Mouse (Mus musculus) limb, embryonic 14.5 days (tissue): ENCODE results near the gene Ssbp3. TPM values are rescaled to one million over a fixed set of nuclear protein-coding genes. Genes with fewer than 3 reads are reported as not detected.
A peak's percentile ranks its signal among the peaks of the same experiment; 100 is the strongest.

Experiments used
- ATAC-seq: fragments of 200-750 bp; cut with Nextera tagmentation; 2 replicates; pipeline ENCODE4 v1.8.0; 2017; ENCODE audit warnings: low read depth, moderate number of reproducible peaks, moderate TSS enrichment; ENCODE audit not compliant: low FRiP score
- DNase-seq: peaks from one replicate; pipeline ENCODE4 v3.0.0-alpha.2; 2015; ENCODE audit warnings: low spot score
- H3K27ac ChIP-seq: fragments of 300-500 bp; sonication (generic); replicated peaks from 2 replicates; pipeline ENCODE4 v1.5.1; 2014; ENCODE audit warnings: low read depth, mild to moderate bottlenecking, low read length, moderate library complexity, mixed read lengths
- H3K27me3 ChIP-seq: fragments of 300-500 bp; sonication (generic); 2 replicates; pipeline ENCODE4 v1.6.1; 2014; ENCODE audit warnings: low read length, mixed read lengths; ENCODE audit not compliant: control insufficient read depth, insufficient read depth
- H3K36me3 ChIP-seq: fragments of 300-500 bp; sonication (generic); 2 replicates; pipeline ENCODE4 v1.6.1; 2014; ENCODE audit warnings: mild to moderate bottlenecking, low read length, moderate library complexity, mixed read lengths; ENCODE audit not compliant: control insufficient read depth, insufficient read depth
- H3K4me1 ChIP-seq: fragments of 300-500 bp; sonication (generic); 2 replicates; pipeline ENCODE4 v1.6.1; 2014; ENCODE audit warnings: antibody characterized with exemption, low read length, mixed read lengths; ENCODE audit not compliant: control insufficient read depth, insufficient read depth
- H3K4me2 ChIP-seq: fragments of 300-500 bp; sonication (generic); replicated peaks from 2 replicates; pipeline ENCODE4 v1.6.1; 2014; ENCODE audit warnings: low read depth, mild to moderate bottlenecking, low read length, moderate library complexity; ENCODE audit not compliant: severe bottlenecking
- H3K4me3 ChIP-seq: fragments of 300-500 bp; sonication (generic); replicated peaks from 2 replicates; pipeline ENCODE4 v1.5.1; 2014; ENCODE audit warnings: low read length
- H3K9ac ChIP-seq: fragments of 300-500 bp; sonication (generic); 2 replicates; pipeline ENCODE4 v1.6.1; 2014; ENCODE audit warnings: mild to moderate bottlenecking, low read depth, low read length, moderate library complexity; ENCODE audit not compliant: severe bottlenecking
- H3K9me3 ChIP-seq: fragments of 300-500 bp; sonication (generic); 2 replicates; pipeline ENCODE4 v1.6.1; 2016; ENCODE audit warnings: low read length; ENCODE audit not compliant: control insufficient read depth
- POLR2A ChIP-seq: fragments of 200-500 bp; IDR thresholded peaks from 2 replicates; pipeline ENCODE4 v1.8.0; 2012; ENCODE audit warnings: inconsistent platforms, mild to moderate bottlenecking, moderate library complexity, borderline replicate concordance; ENCODE audit not compliant: insufficient read depth, insufficient read length; ENCODE audit errors: extremely low read depth
- WGBS: fragments of 180-500 bp; shearing (Covaris S2); extraction: QIAGEN DNeasy Blood & Tissue Kit; methylation state at CpG from one replicate; pipeline ENCODE4 v1.1.7; 2014; 5-methylcytosine and 5-hydroxymethylcytosine counted together
- polyA plus RNA-seq, 2 experiments: library from polyadenylated mRNA; depleted of rRNA in 1 of 2; stranded (reverse) in 1 of 2; unstranded in 1 of 2; fragments of >200 nt; fragmentation: Nextera tagmentation in 1 of 2; extraction: Ambion mirVana in 1 of 2; gene quantifications; 2 replicates each; pipeline versions ENCODE4 v1.2.1 to v1.2.3; 2012 to 2014

The Ssbp3 gene
- polyA plus RNA-seq, 2 experiments: 94.3 to 191 TPM

- H3K4me1 ChIP-seq: peaks cover 47% of the 10 kb centered on the region
- peak overlapping the region; percentile 94 for H3K4me2 ChIP-seq
- TF ChIP-seq POLR2A: no peak
- H3K27ac ChIP-seq: peak overlapping the region; percentile 99
- 2% methylated on average over 33 of the region's 73 CpGs for WGBS
- H3K9me3 ChIP-seq: no peaks in the 10 kb centered on the region
- peaks cover 41% of the 10 kb centered on the region for H3K36me3 ChIP-seq
- H3K27me3 ChIP-seq: no peaks in the 10 kb centered on the region
- H3K4me3 ChIP-seq: peak overlapping the region; percentile 100
- no peak for DNase-seq
- ATAC-seq: no peak
- peak overlapping the region; percentile 97 for H3K9ac ChIP-seq
These were observed 1.6 kb downstream of the Ssbp3 start for GRCm38 (mm10) chr4:106911951-106912688.

DNA sequence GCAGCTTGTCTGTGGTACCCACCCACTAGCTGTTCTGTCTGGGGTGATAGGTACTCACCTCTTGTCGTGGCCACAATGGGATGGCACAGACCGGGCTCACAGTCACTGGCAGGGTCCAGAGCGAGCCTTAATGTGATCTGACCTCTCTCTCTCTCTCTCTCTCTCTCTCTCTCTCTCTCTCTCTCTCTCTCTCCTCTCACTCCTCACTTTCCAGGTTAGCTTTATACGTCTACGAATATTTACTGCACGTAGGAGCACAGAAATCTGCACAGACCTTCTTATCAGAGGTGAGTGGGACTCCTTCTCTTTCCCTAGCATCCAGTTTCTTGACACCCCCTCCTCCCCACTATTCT, 2.2 kb downstream of the Ssbp3 start:
- peaks cover 46% of the 10 kb centered on the region for H3K36me3 ChIP-seq
- no peak for DNase-seq
- WGBS: under 1% methylated on average over 6 of the region's 6 CpGs

GRCm38 (mm10) chr4:106913411-106914049, 3.0 kb downstream of the Ssbp3 start:
- no peak for DNase-seq
- H3K36me3 ChIP-seq: peaks cover 54% of the 10 kb centered on the region

More for the DNA sequence above, 2.2 kb downstream of the Ssbp3 start:
- H3K9ac ChIP-seq: peak overlapping the region; percentile 97
- ATAC-seq: no peak
- peak overlapping the region; percentile 99; the same call in 1 of the 2 replicates for H3K27ac ChIP-seq
- no peaks in the 10 kb centered on the region for H3K9me3 ChIP-seq
- no peaks in the 10 kb centered on the region for H3K27me3 ChIP-seq
- H3K4me1 ChIP-seq: peaks cover 42% of the 10 kb centered on the region
- H3K4me3 ChIP-seq: peak overlapping the region; percentile 100
- peak overlapping the region; percentile 94 for H3K4me2 ChIP-seq
- no peak for TF ChIP-seq POLR2A

GRCm38 (mm10) chr4:106915265-106915664, 4.8 kb downstream of the Ssbp3 start:
- H3K9me3 ChIP-seq: no peaks in the 10 kb centered on the region
- peaks cover 70% of the 10 kb centered on the region for H3K36me3 ChIP-seq
- ATAC-seq: no peak
- WGBS: 57% methylated on average over 8 of the region's 8 CpGs
- H3K27me3 ChIP-seq: no peaks in the 10 kb centered on the region
- no peak overlapping the region for H3K9ac ChIP-seq
- TF ChIP-seq POLR2A: no peak
- H3K4me3 ChIP-seq: no peak overlapping the region
- no peak overlapping the region for H3K27ac ChIP-seq
- H3K4me2 ChIP-seq: no peak overlapping the region
- DNase-seq: no peak
- peaks cover 24% of the 10 kb centered on the region for H3K4me1 ChIP-seq

More at GRCm38 (mm10) chr4:106913411-106914049, 3.0 kb downstream of the Ssbp3 start:
- H3K9me3 ChIP-seq: no peaks in the 10 kb centered on the region
- H3K4me3 ChIP-seq: peak overlapping the region; percentile 100
- H3K4me2 ChIP-seq: peak overlapping the region; percentile 94
- no peaks in the 10 kb centered on the region for H3K27me3 ChIP-seq
- 0 out of 2 replicates have a peak overlapping the region, but pooled peaks have one; percentile 99 for H3K27ac ChIP-seq
- ATAC-seq: no peak
- H3K4me1 ChIP-seq: peaks cover 33% of the 10 kb centered on the region
- 9% methylated on average over 9 of the region's 9 CpGs for WGBS
- peak overlapping the region; percentile 97 for H3K9ac ChIP-seq
- TF ChIP-seq POLR2A: no peak

DNA sequence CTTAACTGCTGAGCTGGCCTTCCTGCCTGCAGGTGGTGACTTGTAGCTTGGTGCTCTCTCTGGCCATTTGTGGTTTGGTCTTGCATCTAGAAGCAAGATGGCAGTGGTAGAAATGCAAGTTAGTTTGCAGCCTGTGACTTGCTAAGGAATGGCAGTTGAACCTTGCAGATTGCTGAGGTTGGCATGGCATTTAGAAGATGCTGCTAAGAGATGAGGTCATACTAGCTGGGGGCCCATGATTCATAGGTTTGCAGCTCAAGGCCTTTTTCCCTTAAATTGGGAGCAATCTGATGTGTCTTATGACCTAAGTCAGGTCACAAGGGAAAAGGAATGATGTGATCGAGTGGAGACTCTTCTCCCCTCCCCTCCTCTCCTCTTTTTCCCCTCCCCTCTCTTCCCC, 7.8 kb downstream of the Ssbp3 start:
- Histone ChIP-seq H3K27me3 (no peaks in the 10 kb centered on the region), H3K4me2 (no peak overlapping the region), H3K4me3 (no peak overlapping the region), H3K9me3 (no peaks in the 10 kb centered on the region), H3K9ac (no peak overlapping the region), H3K36me3 (peaks cover 96% of the 10 kb centered on the region), H3K27ac (no peak overlapping the region), H3K4me1 (peaks cover 35% of the 10 kb centered on the region)
- DNase-seq (no peak), ATAC-seq (no peak)
- 65% methylated on average over 1 of the region's 1 CpGs for WGBS
- TF ChIP-seq POLR2A: no peak
